Mouse (Mus musculus) embryonic fibroblast, embryonic 13.5 days (primary cell): ENCODE measurements around the gene Hdac6. TPM values are rescaled to one million over a fixed set of nuclear protein-coding genes. Genes with fewer than 3 reads are reported as not detected.
A peak's percentile ranks its signal among the peaks of the same experiment; 100 is the strongest.

Experiments
- H3K27ac ChIP-seq: 2 replicates; pipeline ENCODE4 v1.5.1; 2012; ENCODE audit warnings: low read length, control low read depth, inconsistent platforms; ENCODE audit not compliant: insufficient read depth
- H3K4me1 ChIP-seq: 2 replicates; pipeline ENCODE4 v1.6.1; 2011; ENCODE audit warnings: low read length; ENCODE audit not compliant: control insufficient read depth, insufficient read depth
- H3K4me3 ChIP-seq: 2 replicates; pipeline ENCODE4 v1.5.1; 2011; ENCODE audit warnings: mild to moderate bottlenecking, control low read depth, low read length; ENCODE audit not compliant: insufficient read depth
- CTCF ChIP-seq: IDR thresholded peaks from 2 replicates; pipeline ENCODE4 v1.5.1; 2011; ENCODE audit warnings: mild to moderate bottlenecking, control low read depth, low read length, moderate library complexity, borderline replicate concordance; ENCODE audit not compliant: insufficient read depth
- POLR2A ChIP-seq: IDR thresholded peaks from 2 replicates; pipeline ENCODE4 v1.6.1; 2011; ENCODE audit warnings: low read depth, mild to moderate bottlenecking, control low read depth, low read length, moderate library complexity
- polyA plus RNA-seq: library from polyadenylated mRNA; stranded (reverse); fragments of >200 nt; gene quantifications from 2 replicates; pipeline ENCODE4 v1.2.4, GENCODE M21; 2011; ENCODE audit warnings: low read depth; ENCODE audit not compliant: missing spikeins, insufficient read length

The Hdac6 gene
- polyA plus RNA-seq, 1 experiment, result 27.6 TPM

DNA sequence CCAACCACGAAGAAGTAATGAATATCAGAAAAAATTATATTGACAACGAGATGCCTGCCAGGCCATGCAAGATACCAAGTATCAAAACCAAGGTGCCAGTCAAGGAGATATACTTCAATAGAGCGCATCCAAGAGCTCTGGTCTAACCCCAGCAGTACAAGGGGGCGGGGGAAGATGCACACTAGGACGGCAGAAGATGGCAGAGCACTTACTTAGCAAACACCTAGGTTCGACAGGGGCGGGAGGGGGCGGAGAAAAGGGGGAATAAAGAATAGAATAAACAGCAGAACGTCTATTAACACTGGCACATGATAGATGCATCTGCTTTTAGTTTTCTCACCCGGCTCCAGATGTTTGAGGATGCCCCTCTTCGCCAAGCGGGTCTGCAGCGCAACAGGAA is 49.5 kb downstream of the Hdac6 start:
- peak overlapping the region; percentile 91; the same call in 1 of the 2 replicates for H3K27ac ChIP-seq
- peak overlapping the region; percentile 59 for H3K4me3 ChIP-seq
- no peak for TF ChIP-seq CTCF
- no peak for TF ChIP-seq POLR2A
- no peaks in the 10 kb centered on the region for H3K4me1 ChIP-seq

- TF ChIP-seq POLR2A (peak; percentile 48), CTCF (no peak)
- Histone ChIP-seq H3K27ac (peak within 1 kb of the TSS; percentile 69), H3K4me3 (peak within 1 kb of the TSS; percentile 80), H3K4me1 (0 out of 2 replicates have a peak, but pooled peaks cover 5% of the 10 kb centered on the region)
Measured at GRCm38 (mm10) chrX:7883841-7884567, 63.7 kb downstream of the Hdac6 start, which contains the start of gene Slc35a2. Slc35a2 (plus strand) TSS chrX:7884028.

Other genes starting within 250 kb of the Hdac6 start
- gene Wdr45, start 233.6 kb downstream of the Hdac6 start, polyA plus RNA-seq, result 29.0 and 32.3 TPM in 2 replicates
- gene Gm45208, start 225.6 kb downstream of the Hdac6 start, polyA plus RNA-seq, result not detected in 2 replicates
- gene Praf2, start 219.4 kb downstream of the Hdac6 start, polyA plus RNA-seq, result 112 and 126 TPM in 2 replicates
- 2.5 and 3.5 TPM in 2 replicates for gene Ccdc120, start 197.0 kb downstream of the Hdac6 start, polyA plus RNA-seq
- 49.1 and 53.4 TPM in 2 replicates for gene Tfe3, start 185.3 kb downstream of the Hdac6 start, polyA plus RNA-seq
- gene Gripap1, start 158.1 kb downstream of the Hdac6 start, polyA plus RNA-seq, result 37.7 and 42.1 TPM in 2 replicates
- gene Kcnd1, start 125.6 kb downstream of the Hdac6 start, polyA plus RNA-seq, result 5.7 and 7.5 TPM in 2 replicates
- gene Otud5, start 106.5 kb downstream of the Hdac6 start, polyA plus RNA-seq, result 57.5 and 65.0 TPM in 2 replicates
- gene Pim2, start 69.6 kb downstream of the Hdac6 start, polyA plus RNA-seq, result 4.0 and 4.3 TPM in 2 replicates
- gene Slc35a2, start 63.9 kb downstream of the Hdac6 start, polyA plus RNA-seq, result 113 and 123 TPM in 2 replicates
- gene Pqbp1, start 48.6 kb downstream of the Hdac6 start, polyA plus RNA-seq, result 90.2 and 103 TPM in 2 replicates
- 29.5 and 39.9 TPM in 2 replicates for gene Timm17b, start 48.5 kb downstream of the Hdac6 start, polyA plus RNA-seq
- gene Gm10491, start 40.1 kb downstream of the Hdac6 start, polyA plus RNA-seq, result not detected in 2 replicates
- gene Gm10490, start 38.3 kb downstream of the Hdac6 start, polyA plus RNA-seq, result not detected in 2 replicates
- gene Pcsk1n, start 28.1 kb downstream of the Hdac6 start, polyA plus RNA-seq, result not detected in 2 replicates
- gene Eras, start 19.3 kb downstream of the Hdac6 start, polyA plus RNA-seq, result not detected in 2 replicates
- not detected in 2 replicates for gene Gata1, start 30.2 kb upstream of the Hdac6 start, polyA plus RNA-seq
- gene Glod5, start 70.6 kb upstream of the Hdac6 start, polyA plus RNA-seq, result not detected in 2 replicates
- gene Suv39h1, start 126.9 kb upstream of the Hdac6 start, polyA plus RNA-seq, result 24.8 and 31.0 TPM in 2 replicates
- 0.25 TPM in 1 of 2 replicates, not detected in the other for gene Was, start 142.6 kb upstream of the Hdac6 start, polyA plus RNA-seq
- gene Wdr13, start 185.0 kb upstream of the Hdac6 start, polyA plus RNA-seq, result 26.7 and 29.9 TPM in 2 replicates
- 486 and 515 TPM in 2 replicates for gene Rbm3, start 198.0 kb upstream of the Hdac6 start, polyA plus RNA-seq
- 5.3 and 6.7 TPM in 2 replicates for gene Tbc1d25, start 228.3 kb upstream of the Hdac6 start, polyA plus RNA-seq
- 35.7 and 36.0 TPM in 2 replicates for gene Ebp, start 245.6 kb upstream of the Hdac6 start, polyA plus RNA-seq